Mouse (Mus musculus): Measurements from ENCODE around the gene Cend1.

Gene Cend1

DNA sequence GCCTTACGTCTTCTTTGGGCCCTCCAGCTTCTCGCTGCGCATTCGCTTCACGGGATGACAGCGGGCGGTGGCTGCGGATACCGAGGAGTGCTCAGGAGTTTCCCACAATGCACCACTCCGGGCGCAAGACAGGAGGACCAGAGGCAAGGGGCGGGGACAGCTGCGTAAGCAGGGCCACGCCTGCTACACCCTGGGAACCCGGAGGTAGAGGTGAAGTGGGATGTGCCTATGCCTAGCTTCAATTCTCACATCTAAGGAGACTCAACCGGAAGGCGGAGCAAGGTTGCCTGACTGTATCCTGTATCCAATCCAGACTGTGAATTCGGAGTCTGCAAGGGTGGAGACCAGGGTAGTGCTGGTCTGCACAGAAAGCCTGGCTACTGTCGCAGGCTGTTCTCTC is at the start of gene Cend1:
Cend1 (minus strand) TSS at position 182 of the 400 bp plus-strand sequence.
- peak in 1 of 2 experiments; percentile 56 for DNase-seq (ENCODE audit: low spot score in 2 of 2)

DNA sequence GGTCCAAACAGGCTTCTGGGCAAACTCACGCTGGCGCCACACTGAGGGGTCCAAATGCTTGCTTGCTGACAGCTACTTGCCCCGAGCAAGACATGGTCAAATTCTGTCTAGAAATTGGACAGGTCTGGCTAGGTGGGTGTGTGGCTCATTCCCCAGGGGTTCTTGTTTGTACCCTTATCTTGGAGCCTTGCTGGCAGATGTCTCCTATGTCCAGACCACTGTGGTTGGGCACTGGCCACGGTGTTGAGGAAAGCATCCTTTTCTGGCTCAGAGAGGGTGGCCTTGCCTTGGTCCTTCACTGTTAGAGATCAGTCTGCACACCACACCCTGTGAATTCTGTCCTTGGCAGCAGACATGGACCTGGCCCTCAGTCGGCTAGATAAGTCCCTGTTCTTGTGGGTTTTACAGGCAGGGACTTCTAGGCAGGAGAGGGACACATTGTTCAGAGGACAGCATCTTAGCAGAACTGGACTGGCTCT is 49.0 kb upstream of the Cend1 start:
- no peak for DNase-seq (ENCODE audit: low spot score in 2 of 2)

DNA sequence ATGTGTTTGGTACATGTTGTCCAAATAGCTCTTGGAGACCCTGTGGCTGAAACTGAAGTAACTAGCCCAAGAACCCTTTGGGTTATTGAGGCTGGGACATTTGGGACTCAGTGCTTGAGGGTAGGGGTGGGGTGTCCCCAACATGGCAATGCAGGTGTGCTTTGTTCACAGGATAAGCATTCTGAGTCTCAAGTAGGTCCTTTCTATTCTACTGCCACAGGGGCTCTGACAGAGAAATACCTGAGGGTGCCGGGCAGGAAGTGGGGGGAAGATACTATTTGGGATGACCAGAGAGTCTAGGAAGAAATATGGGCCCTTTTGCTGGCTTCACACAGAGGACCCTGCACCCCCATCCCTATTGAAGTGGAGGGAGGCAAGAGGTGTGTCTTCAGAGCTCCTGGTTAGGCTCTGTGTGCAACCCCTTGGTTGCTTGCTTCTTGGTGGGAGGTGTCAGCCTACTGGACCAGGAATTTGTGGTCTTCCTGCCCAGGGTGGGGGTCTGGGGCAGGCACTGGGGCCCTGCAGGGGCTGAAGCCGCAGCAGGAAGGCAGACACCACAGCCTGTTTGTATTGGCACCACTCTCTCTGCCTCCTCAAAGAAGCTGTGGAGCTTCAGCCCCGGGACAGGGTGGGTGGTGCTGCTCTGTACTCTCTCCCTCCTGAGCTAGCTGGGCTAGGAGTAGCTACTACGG is 48.4 kb upstream of the Cend1 start:
- DNase-seq (ENCODE audit: low spot score in 2 of 2), result no peak

DNA sequence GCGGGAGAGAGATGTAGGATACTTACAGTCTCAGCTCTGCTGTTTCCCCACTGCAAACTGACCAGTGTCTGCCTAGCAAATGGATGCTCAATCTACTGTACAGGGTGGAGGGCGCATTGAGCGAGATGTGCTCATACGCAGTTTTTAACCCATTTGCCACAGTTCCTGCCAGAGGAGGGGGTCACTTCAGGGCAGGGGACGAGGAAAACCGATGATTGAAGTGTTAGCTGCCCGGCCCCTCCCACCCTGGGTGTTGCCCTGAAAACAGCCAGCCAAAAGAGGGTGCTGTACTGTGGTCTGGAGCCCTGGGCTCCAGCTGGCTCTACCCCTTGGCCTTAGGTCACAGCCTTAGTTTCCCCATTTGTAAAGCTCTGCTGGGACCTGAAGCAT is 47.7 kb upstream of the Cend1 start:
- no peak for DNase-seq (ENCODE audit: low spot score in 2 of 2)

DNA sequence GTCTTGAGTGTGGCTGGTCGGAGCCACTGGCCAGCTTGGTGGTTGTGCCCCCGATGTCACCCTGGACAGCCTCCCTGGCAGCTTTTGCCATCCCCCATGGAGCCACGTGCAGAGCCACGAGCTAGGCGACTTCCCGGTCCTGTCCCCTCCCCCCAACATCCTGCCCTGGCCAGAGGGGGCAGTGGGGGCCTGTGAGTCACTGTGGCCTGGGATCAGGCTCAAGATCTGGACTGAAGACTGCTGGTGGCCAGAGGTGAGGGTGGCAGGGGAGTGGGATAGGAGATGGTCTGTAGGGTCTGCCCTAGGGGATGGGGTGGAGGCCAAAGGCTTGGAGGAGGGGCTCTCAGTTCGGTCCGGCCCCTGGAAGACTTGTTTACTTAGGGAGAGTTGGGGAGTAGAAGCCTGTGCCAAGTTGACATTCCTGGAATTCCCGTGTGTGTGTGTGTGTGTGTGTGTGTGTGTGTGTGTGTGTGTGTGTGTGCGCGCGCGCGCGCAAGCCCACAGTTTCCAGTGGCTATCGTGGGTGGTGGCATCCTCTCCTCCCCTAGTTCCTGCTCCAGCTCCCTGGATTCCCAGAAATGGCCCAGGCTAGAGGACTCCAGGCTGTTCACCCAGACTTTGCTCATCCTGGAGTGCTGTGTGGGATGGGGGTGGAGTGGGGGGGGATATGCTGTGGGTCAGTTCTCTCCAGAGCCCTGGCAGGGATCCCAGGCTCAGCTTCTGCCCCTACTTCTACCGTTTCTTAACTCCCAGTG is 47.1 kb upstream of the Cend1 start:
- DNase-seq (ENCODE audit: low spot score in 2 of 2), result no peak

DNA sequence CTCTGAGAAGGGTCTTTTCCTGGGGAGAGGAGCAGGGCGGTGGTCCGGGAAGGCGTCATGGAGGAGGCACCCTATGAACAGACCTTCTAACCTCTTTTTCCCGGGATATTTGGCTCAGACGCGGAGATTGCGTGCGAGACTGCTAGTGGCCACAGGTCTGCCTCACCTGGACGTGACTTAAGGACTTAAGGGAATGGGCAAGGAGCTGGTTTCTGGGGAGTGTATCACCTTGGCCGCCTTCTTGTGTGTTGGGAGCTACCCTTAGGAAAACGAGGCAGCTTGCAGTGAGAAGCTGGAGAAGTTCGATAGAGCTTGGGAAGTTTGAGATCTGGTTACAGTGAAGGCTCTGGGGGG is 46.5 kb upstream of the Cend1 start:
- no peak for DNase-seq (ENCODE audit: low spot score in 2 of 2)

DNA sequence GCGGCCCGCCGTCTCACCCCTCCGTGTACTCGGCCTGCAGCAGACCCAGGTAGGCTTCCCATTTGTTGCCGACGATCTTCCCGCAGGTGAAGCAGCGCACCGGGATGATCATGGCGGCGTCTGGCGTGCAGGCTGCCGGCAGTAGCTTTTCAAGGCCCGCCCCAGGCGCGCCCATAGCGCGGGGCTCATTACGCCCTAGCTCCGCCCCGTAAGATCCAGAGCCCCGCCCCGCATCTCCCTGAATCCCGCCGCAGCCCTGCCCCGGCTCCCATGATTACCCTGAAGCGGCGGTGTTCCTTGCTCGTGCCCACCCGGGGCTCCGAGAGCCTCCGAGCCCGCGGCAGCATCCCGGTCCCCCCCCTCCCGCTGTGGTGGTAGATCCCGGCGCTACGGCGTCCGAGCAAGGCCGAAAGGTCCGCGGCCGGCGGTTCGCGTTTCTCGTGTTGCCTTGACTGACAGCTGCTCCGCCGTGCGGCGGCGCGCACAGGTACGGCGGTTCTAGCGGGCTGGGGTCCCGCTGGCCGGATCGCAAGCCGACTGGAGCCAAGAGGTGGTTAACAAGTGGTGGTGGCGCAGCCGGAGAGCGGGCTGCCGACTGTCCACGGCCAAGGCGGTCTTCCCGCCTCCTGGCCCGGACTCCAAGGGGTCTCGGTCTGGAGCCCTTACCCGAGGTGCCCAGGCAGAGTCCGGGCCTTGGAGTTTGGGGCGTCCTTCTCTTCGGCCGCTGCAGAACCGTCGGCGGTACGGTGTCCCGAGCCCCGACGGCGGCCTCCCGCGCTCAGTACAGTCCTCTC is 45.9 kb upstream of the Cend1 start, which contains the start of the genes Polr2l and Tspan4:
Polr2l (minus strand) TSS at position 122 of the 794 bp plus-strand sequence.
Tspan4 (plus strand) TSS at position 230 of the 794 bp plus-strand sequence.
- DNase-seq (ENCODE audit: low spot score in 2 of 2), result peak; percentile 69 to 85

DNA sequence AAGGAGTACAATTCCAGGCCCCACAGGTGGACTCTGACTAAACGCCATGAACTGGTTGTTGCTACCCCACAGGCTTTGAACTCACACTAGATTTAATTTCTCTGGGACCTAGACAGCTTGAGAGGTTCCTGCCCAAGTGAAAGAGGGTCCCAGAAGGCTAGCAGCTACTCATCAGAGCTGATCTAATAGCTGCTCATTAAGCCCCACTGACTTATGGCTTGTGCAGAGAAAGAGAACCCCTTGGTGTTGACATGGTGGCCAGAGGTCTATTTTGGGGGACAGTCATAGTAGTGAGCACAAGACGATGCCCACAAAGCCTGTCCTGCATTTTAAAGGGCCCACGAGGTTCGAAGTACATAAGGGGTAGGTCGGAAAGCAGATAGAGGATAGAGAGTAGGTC is 44.9 kb upstream of the Cend1 start:
- DNase-seq (ENCODE audit: low spot score in 2 of 2), result no peak

DNA sequence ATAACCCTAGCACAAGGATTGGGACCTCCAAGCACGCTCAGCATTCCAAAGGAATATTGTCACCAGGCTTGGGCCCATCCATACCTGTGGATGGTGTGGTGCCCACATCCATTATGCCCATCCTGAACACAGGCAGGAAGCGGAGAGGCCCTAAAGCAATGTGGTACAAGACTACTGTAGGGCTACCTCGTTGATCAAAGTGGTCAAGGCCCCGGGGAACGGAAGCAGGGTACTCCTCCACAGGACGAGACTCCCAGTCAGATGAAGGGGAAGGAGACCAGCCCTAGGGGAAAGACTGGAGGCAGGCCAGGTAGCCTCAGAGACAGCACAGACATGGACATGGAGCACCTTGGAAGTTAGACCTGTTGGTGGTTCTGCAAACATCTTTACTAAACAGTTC is 43.5 kb upstream of the Cend1 start:
- DNase-seq (ENCODE audit: low spot score in 2 of 2), result no peak

DNA sequence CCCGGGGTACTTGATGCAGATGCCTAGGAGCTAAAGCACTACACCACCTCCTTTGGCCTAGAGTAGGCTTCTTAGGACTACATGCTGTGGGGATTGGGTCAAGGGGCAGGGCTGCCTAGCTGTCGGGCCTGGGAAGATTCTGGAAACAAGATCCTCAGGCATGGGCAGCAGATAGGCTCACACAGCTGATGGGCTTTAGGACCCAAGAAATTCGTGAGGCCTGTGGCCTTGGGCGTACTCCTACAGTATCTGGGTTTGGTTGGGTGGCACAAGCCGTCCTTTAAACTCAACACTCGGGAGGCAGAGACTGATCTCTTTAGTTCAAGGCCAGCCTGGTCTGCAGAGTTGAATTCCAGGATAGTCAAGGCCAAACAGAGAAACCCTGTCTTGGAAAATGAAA is 42.9 kb upstream of the Cend1 start:
- DNase-seq (ENCODE audit: low spot score in 2 of 2), result no peak

DNA sequence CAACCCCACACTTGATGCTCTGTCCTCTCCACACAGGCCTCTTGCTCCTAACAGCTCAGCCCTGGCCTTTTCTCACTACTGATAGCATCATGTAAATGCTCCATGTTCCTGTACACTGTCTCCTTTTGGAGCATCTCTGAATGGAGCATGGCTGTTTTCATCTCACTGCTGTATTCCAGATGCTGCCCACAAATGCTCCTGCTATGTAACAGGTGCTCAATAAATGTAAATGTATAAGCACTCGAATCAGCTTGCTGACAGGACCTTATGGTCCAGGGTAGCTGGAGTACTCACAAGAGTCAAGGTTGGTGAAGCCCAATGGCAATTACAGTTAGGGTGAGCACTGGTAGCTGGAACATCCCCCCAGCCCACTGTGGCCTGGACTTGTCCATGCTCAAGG is 41.9 kb upstream of the Cend1 start:
- DNase-seq (ENCODE audit: low spot score in 2 of 2), result no peak

DNA sequence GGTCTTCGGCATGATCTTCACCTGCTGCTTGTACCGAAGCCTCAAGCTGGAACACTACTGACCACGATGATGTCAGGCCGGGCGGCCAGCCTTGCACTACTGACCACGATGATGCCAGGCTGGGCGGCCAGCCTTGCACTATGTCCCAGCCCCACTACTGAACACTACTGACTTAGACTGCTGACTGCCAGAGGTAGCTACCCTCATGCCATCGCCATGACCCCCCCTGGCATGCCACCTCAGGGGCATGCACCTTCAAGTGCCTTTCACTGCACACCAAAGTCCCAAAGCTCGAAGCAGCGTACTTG is 41.3 kb upstream of the Cend1 start:
- DNase-seq (ENCODE audit: low spot score in 2 of 2), result no peak

DNA sequence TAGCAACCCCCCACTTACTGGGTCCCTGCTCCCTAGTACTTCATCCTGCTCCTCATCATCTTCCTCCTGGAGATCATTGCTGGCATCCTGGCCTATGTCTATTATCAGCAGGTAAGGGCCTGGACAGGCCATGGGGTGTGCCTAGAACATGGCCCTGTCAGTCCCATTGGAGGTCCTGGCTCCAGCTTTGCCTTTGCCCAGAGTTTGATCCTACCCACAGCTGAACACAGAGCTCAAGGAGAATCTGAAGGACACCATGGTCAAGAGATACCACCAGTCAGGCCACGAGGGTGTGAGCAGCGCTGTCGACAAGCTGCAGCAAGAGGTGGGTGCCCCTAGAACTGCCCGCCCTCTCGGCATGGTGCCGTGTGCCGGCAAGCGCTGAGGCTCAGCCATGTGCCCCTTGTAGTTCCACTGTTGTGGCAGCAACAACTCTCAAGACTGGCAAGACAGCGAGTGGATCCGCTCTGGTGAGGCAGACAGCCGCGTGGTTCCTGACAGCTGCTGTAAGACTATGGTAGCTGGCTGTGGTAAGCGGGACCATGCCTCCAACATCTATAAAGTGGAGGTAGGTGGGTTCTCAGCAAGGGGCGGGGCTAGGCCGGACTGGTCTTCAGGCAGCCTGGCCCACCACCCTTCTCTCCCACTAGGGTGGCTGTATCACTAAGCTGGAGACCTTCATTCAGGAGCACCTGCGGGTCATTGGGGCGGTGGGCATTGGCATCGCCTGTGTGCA is 40.8 kb upstream of the Cend1 start:
- no peak for DNase-seq (ENCODE audit: low spot score in 2 of 2)

DNA sequence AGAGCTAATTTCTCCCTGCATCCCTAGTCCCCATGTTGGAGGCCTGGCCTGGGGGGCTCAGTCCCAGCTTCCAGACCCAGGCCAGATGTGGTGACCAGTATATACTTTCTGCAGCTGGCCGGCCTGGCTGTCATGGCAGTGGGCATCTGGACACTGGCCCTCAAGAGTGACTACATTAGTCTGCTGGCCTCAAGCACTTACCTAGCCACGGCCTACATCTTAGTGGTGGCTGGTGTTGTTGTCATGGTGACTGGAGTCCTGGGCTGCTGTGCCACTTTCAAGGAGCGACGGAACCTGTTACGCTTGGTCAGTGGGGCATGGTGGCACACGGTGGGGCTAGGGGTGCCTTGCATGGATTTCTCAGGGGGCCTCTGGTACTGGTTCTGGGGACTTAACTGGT is 40.1 kb upstream of the Cend1 start:
- DNase-seq (ENCODE audit: low spot score in 2 of 2), result no peak

DNA sequence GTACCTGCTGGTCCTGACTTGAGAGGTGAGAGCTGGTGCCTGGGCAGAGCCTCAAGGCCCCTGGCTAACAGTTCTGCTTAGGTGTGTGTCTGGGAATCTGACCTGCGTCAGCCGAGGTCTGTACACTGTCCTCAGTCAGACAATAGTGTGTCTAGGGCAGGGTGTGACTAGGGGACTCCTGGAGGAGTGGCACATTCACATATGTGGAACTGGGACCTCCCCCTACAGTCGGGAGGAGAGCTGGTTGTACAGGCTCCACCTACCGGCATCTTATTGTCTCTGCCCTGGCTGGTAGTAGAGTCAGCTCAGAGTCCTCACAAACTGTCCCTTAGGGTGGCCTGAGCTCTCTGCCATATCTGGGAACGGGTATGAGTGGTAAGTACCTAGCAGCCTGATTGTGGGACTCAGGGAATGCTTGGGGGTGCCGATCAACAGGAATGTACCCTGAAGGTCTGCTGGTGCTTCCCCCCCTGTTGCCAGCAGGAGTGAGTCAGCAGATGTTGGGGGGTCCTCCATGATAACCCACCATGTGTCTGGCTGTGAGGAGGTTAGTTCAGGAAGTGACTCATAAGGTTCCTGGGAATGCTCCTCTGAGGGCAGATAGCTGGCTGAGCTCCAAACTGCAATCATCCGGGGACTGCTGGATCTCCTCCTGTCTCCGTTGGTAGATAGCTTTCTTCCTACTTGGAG is 39.4 kb upstream of the Cend1 start:
- DNase-seq (ENCODE audit: low spot score in 2 of 2), result no peak

DNA sequence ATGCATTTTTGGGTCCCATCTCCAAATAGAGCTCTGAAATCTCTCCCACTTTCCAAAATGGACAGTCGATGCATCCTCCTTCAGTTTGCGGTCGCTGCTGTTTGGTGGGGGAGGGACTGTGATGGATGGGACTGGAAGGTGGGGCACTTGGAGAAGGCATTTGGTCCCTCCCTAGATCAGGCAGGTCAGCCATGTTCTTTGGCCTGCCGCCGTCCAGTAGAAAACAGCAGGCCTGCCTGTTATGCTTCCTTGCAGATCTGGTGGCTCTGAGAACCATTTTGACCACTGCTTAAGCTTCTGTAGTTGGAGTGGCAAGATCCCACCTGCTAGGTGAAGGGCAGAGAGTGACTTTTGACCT is 38.9 kb upstream of the Cend1 start:
- DNase-seq (ENCODE audit: low spot score in 2 of 2), result no peak

DNA sequence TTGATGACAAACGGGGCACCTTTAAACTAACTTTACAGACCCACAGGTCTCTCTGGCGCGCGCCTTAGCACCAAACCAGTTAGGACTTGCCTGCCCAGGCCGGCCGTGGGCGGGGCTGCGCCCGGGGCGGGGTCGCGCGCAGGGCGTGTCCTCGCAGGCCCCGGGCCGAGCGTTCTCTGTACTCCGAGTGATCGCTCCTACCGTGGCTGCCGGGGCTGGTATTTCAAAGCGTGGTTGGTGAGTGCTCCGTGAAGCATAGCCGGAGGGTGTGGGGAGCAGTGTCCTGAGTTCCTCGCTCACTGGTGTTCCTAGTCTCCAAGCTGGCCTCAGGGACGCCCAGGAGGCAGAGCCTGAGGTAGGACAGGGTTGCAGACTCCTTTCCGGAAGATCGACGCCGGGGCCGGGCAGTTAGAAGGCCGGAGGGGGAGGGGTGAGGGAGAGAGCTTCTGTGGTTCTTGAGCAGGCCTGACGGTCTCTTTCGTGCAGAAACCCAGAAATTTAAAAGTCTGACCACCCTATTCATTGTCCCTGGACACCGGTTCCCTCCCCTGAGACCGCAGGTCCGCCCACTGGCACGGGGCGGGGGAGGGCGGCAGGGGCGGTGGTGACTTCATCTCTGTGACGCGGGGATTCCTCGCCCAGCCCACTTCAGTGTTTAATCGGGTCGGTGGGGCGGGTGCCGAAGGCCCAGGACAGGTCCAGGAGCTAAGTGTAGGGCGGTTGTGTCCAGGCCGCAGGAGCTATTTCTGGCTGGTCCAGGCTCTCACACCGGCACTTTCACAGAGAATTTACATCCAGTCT is 38.1 kb upstream of the Cend1 start, which contains the start of gene Cd151:
Cd151 (plus strand) TSS at position 163 of the 801 bp plus-strand sequence.
- peak in 1 of 2 experiments; percentile 66 for DNase-seq (ENCODE audit: low spot score in 2 of 2)

DNA sequence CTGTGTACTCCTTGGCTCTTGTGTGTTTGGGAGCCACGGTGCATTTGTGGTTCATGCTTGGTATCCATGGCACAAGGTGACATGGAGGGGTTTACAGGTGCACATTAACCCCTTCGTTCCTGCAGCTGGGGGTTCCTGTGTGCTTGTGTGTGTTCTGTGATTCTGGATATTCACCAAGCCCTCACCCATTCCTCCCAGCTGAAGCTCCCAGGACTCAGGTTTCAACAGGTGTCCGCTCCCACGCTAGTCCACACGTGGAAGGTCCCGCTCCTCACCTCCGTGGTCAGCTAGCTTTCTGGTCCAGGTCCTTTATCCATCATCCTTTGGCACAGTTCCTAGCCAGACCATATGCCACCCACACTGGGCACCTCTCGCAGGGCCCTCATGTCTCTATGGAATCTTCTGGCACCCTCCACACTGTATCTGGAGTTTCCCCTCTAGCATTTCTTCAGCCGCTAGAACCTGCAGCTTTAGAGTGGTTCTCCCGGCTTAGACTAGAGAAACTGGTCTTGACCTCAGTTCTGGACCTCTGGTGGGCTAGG is 37.4 kb upstream of the Cend1 start:
- DNase-seq (ENCODE audit: low spot score in 2 of 2), result no peak

DNA sequence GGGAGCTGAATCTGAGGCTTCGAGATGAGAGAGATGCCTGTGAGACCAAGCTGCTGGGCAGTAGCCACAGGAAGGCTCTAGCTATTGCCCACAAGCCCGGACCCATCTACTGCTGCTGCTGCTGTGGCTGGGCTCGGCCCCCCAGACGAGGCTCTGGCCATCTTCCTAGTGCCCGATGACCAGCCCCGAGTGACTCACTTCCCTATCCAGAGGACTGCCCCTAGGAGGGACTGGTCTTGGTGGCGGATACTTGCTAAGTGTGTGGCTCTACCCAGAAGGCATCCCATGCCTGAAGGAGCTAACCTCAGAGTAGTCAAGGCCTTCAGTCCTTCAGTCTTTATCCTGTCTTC is 36.7 kb upstream of the Cend1 start:
- DNase-seq (ENCODE audit: low spot score in 2 of 2), result no peak

DNA sequence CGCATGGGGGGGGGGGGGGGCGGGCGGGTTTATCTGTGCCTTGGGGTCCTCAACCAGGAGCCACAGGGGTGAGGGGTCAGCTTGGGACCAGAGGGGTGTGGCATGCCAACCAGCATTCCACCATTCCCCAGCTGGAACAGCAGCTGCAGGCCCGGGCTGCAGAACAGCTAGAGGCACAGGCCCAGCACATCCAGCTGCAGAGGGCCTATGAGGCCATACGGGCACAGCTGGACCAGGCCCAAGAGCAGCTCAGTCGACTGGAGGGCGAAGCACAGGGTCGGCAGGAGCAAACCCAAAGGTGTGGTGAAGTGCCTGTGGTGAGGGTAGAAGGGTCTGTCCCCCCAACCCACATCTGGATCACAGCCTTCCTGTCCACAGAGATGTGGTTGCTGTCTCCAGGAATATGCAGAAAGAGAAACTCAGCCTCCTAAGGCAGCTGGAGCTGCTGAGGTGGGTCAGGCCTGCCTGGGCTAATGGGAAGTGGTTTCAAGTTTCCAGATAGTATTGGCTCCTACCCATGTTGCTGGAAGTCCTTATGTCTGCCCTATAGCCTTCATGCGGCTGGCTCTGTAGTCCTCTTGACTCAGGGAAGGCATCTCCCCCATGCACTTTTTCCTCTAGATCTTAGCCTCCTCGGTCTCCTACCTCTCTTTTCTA is 36.2 kb upstream of the Cend1 start:
- no peak for DNase-seq (ENCODE audit: low spot score in 2 of 2)

All from cerebellum, postnatal 4 days (tissue).